Mouse (Mus musculus) right cerebral cortex, postnatal 14 days (tissue): Measurements from ENCODE around the gene Per3.

Experiments
- DNase-seq: peaks from one replicate; pipeline ENCODE4 v3.0.0; 2022

Per3 gene

GRCm38 (mm10) chr4:150956369-150957105 is 87.9 kb downstream of the Per3 start:
- DNase-seq: no peak
